ENCODE assay signal across 8 mouse cellular contexts in the genomic region with DNA sequence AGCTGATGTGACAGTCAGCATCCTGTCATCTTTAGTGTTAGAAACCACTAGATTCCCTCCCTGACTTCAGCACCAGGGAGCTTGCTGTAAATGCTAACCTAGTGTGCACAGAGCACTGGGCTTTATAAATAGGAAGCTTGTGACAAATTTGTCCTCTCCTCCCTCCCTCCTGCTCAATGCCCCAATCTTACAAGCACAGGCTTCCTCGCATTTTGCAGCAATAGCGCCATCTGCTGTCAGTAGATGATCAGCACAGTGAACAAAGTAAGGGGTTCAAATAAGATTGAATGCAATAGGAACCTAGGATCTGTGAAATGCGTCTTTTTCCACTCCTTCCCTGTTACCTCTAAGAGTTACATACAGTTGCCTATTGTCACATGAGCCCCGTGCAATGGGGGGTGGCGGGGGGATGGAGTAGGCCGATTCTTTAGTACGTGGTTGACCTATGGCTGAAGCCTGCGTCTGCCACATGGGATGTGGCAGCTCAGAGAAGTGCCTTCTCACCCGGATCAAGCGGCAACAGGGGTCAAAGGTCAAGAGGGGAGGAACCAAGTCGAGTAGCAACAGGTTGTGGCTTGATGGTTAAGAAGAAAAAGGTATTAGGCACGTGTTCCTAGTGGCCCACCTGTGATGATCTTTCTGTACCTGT. TPM values are rescaled to one million over a fixed set of nuclear protein-coding genes. Genes with fewer than 3 reads are reported as not detected.
DNase-seq lines count a peak whose midpoint lies in the region; ATAC-seq and TF ChIP-seq lines count a peak whose summit lies in the region.

No protein-coding gene starts in this region.

- H3K9me3 ChIP-seq in ES-Bruce4 (replicated peaks; ENCODE audit: control insufficient read depth, insufficient read depth, low read length, poor library complexity, severe bottlenecking) = no peaks in the 10 kb centered on the region

- no peaks in the 10 kb centered on the region for H3K27me3 ChIP-seq in ES-Bruce4 (ENCODE audit: control insufficient read depth, insufficient read depth, low read length, poor library complexity, severe bottlenecking)

- intact Hi-C loops in heart, postnatal 10 days (cut with DNase I) = loop anchor here (1.0 to 5.0 kb wide), 3 partner anchors 104 to 428 kb away; no protein-coding TSS in a partner anchor

- no peak overlapping the region for H3K4me3 ChIP-seq in ES-Bruce4 (ENCODE audit: low read depth, low read length)
- no peak overlapping the region for H3K4me3 ChIP-seq in bone marrow, adult 2 months (replicated peaks; ENCODE audit: control insufficient read depth, low read depth, low read length)
- no peak overlapping the region for H3K4me3 ChIP-seq in lung, adult 2 months (replicated peaks; ENCODE audit: extremely low read depth, low read depth, low read length)
- no peak overlapping the region for H3K4me3 ChIP-seq in olfactory bulb, adult 2 months (ENCODE audit: insufficient read depth, low read depth, low read length)

- TF ChIP-seq EP300 in ES-Bruce4 (IDR thresholded peaks at IDR 0.05; ENCODE audit: insufficient read depth, low read depth, low read length) = no peak

- ATAC-seq in erythroid progenitor cell, adult 5-6 weeks (replicated peaks; ENCODE audit: low FRiP score, poor library complexity, severe bottlenecking) = peak; percentile 59; the same call in 1 of the 2 replicates

- H3K36me3 ChIP-seq in ES-Bruce4 (ENCODE audit: control insufficient read depth, insufficient read depth, low read length, poor library complexity, severe bottlenecking) = no peaks in the 10 kb centered on the region; the same call in none of the 2 replicates

- WGBS in bone marrow, adult 2 months = 54% methylated on average over 12 of the region's 12 CpGs
- WGBS in lung, adult 2 months = 42% methylated on average over 12 of the region's 12 CpGs
- 38% methylated on average over 12 of the region's 12 CpGs for WGBS in olfactory bulb, adult 2 months

- H3K4me1 ChIP-seq in ES-Bruce4 (ENCODE audit: control insufficient read depth, insufficient read depth, low read length) = peaks cover 3% of the 10 kb centered on the region
- H3K4me1 ChIP-seq in bone marrow, adult 2 months (ENCODE audit: control insufficient read depth, insufficient read depth, low read length) = no peaks in the 10 kb centered on the region; the same call in 1 of the 2 replicates
- H3K4me1 ChIP-seq in lung, adult 2 months (ENCODE audit: control insufficient read depth, insufficient read depth, low read length) = no peaks in the 10 kb centered on the region
- H3K4me1 ChIP-seq in olfactory bulb, adult 2 months (ENCODE audit: control insufficient read depth, insufficient read depth, low read length) = peaks cover 38% of the 10 kb centered on the region

- H3K27ac ChIP-seq in ES-Bruce4 (ENCODE audit: insufficient read depth, low read length) = no peak overlapping the region
- H3K27ac ChIP-seq in bone marrow, adult 2 months (ENCODE audit: control insufficient read depth, insufficient read depth, low read depth, low read length, poor library complexity) = no peak overlapping the region
- peak overlapping the region; percentile 83 for H3K27ac ChIP-seq in olfactory bulb, adult 2 months (ENCODE audit: insufficient read depth, low read depth, low read length)

- H3K9ac ChIP-seq in ES-Bruce4 (ENCODE audit: low read depth, poor library complexity, severe bottlenecking) = no peak overlapping the region

- peak; percentile 76 for TF ChIP-seq CTCF in ES-Bruce4 (IDR thresholded peaks at IDR 0.05; ENCODE audit: low read depth, low read length)
- TF ChIP-seq CTCF in bone marrow, adult 2 months (IDR thresholded peaks at IDR 0.05; ENCODE audit: control insufficient read depth, insufficient read depth, low read length) = peak; percentile 77
- TF ChIP-seq CTCF in lung, adult 2 months (IDR thresholded peaks at IDR 0.05; ENCODE audit: insufficient read depth, low read length) = peak; percentile 70
- no peak for TF ChIP-seq CTCF in olfactory bulb, adult 2 months (IDR thresholded peaks at IDR 0.05; ENCODE audit: insufficient read depth, low read depth, low read length)

- peak; percentile 84 to 87 for DNase-seq in heart, postnatal 10 days
- DNase-seq in layer of hippocampus, adult 11-12 months (ENCODE audit: low spot score) = peak; percentile 91
- peak; percentile 61 for DNase-seq in lung, adult 2 months
- peak; percentile 81 for DNase-seq in thymus, postnatal 0 days (ENCODE audit: low spot score)

- TF ChIP-seq POLR2A in ES-Bruce4 (IDR thresholded peaks at IDR 0.05; ENCODE audit: insufficient read depth, low read length) = no peak
- no peak for TF ChIP-seq POLR2A in bone marrow, adult 2 months (IDR thresholded peaks at IDR 0.05; ENCODE audit: borderline replicate concordance, control insufficient read depth, low read depth, low read length)
- TF ChIP-seq POLR2A in lung, adult 2 months (IDR thresholded peaks at IDR 0.05; ENCODE audit: borderline replicate concordance, extremely low read depth, low read depth, low read length) = no peak
- TF ChIP-seq POLR2A in olfactory bulb, adult 2 months (IDR thresholded peaks at IDR 0.05; ENCODE audit: insufficient read depth, low read depth, low read length) = no peak

RNA-seq across cellular contexts. Expression of gene Rlbp1, which starts 37.0 kb away (rescaled TPM):
- polyA plus RNA-seq in ES-Bruce4 (2011; ENCODE audit: insufficient read depth, insufficient read length, low read depth, missing spikeins) = 2.7 and 2.8 TPM in 2 replicates
- not detected in 2 replicates for polyA plus RNA-seq in bone marrow, adult 2 months (2011; ENCODE audit: insufficient read depth, insufficient read length, low replicate concordance, missing spikeins)
- not detected in 2 replicates for total RNA-seq in erythroid progenitor cell, adult 5-6 weeks (2015; ENCODE audit: low replicate concordance)
- total RNA-seq in erythroid progenitor cell, adult 5-6 weeks (2017; ENCODE audit: low replicate concordance) = not detected in 2 replicates
- not detected for total RNA-seq in heart, postnatal 10 days (2021)
- polyA plus RNA-seq in lung, adult 2 months (2012; rRNA removed) = 0.48 and 0.52 TPM in 2 replicates
- not detected in 2 replicates for polyA plus RNA-seq in olfactory bulb, adult 2 months (2012; ENCODE audit: insufficient read depth, insufficient read length, low replicate concordance, missing spikeins)
- polyA plus RNA-seq in thymus, postnatal 0 days (2015; fragmentation: Nextera tagmentation; extraction: Ambion mirVana) = 0.18 and 0.30 TPM in 2 replicates

RNA-seq across cellular contexts. Expression of gene Fanci, which starts 41.9 kb away (rescaled TPM):
- polyA plus RNA-seq in ES-Bruce4 (2011; ENCODE audit: insufficient read depth, insufficient read length, low read depth, missing spikeins) = 45.0 and 45.2 TPM in 2 replicates
- polyA plus RNA-seq in bone marrow, adult 2 months (2011; ENCODE audit: insufficient read depth, insufficient read length, low replicate concordance, missing spikeins) = 8.5 and 10.3 TPM in 2 replicates
- total RNA-seq in erythroid progenitor cell, adult 5-6 weeks (2015; ENCODE audit: low replicate concordance) = 17.3 and 20.1 TPM in 2 replicates
- 30.4 and 63.0 TPM in 2 replicates for total RNA-seq in erythroid progenitor cell, adult 5-6 weeks (2017; ENCODE audit: low replicate concordance)
- 1 to 10 TPM; 2.3 to 2.4 TPM for total RNA-seq in heart, postnatal 10 days (2021)
- polyA plus RNA-seq in lung, adult 2 months (2012; rRNA removed) = 0.19 and 0.39 TPM in 2 replicates
- not detected in 2 replicates for polyA plus RNA-seq in olfactory bulb, adult 2 months (2012; ENCODE audit: insufficient read depth, insufficient read length, low replicate concordance, missing spikeins)
- 9.7 and 9.8 TPM in 2 replicates for polyA plus RNA-seq in thymus, postnatal 0 days (2015; fragmentation: Nextera tagmentation; extraction: Ambion mirVana)
